Mouse (Mus musculus) neural tube, embryonic 12.5 days (tissue): ENCODE measurements around the gene Acap2. TPM values are rescaled to one million over a fixed set of nuclear protein-coding genes. Genes with fewer than 3 reads are reported as not detected.

Experiments
- ATAC-seq: fragments of 200-750 bp; cut with Nextera tagmentation; 2 replicates; pipeline ENCODE4 v1.8.0; 2017; ENCODE audit warnings: low read depth, mild to moderate bottlenecking, moderate TSS enrichment, moderate library complexity; ENCODE audit not compliant: low FRiP score
- H3K27ac ChIP-seq: fragments of 300-500 bp; sonication (generic); 2 replicates; pipeline ENCODE4 v1.5.1; 2016
- H3K27me3 ChIP-seq: fragments of 300-500 bp; sonication (generic); replicated peaks from 2 replicates; pipeline ENCODE4 v1.6.1; 2016; ENCODE audit warnings: mild to moderate bottlenecking
- H3K36me3 ChIP-seq: fragments of 300-500 bp; sonication (generic); 2 replicates; pipeline ENCODE4 v1.6.1; 2016; ENCODE audit warnings: mild to moderate bottlenecking
- H3K4me1 ChIP-seq: fragments of 300-500 bp; sonication (generic); 2 replicates; pipeline ENCODE4 v1.6.1; 2016
- H3K4me2 ChIP-seq: fragments of 300-500 bp; sonication (generic); replicated peaks from 2 replicates; pipeline ENCODE4 v1.6.1; 2016; ENCODE audit warnings: mild to moderate bottlenecking
- H3K4me3 ChIP-seq: fragments of 300-500 bp; sonication (generic); 2 replicates; pipeline ENCODE4 v1.5.1; 2016
- H3K9ac ChIP-seq: fragments of 300-500 bp; sonication (generic); 2 replicates; pipeline ENCODE4 v1.6.1; 2016; ENCODE audit warnings: mild to moderate bottlenecking
- H3K9me3 ChIP-seq: fragments of 300-500 bp; sonication (generic); 2 replicates; pipeline ENCODE4 v1.6.1; 2016; ENCODE audit warnings: mild to moderate bottlenecking
- WGBS: fragments of 180-500 bp; shearing (Covaris S2); methylation state at CpG from one replicate; pipeline ENCODE4 v1.1.7; 2016; 5-methylcytosine and 5-hydroxymethylcytosine counted together
- polyA plus RNA-seq: library from polyadenylated mRNA; unstranded; fragments of >200 nt; fragmentation: Nextera tagmentation; extraction: Ambion mirVana; gene quantifications from 2 replicates; pipeline ENCODE4 v1.2.1, GENCODE M21; 2016

The Acap2 gene
- polyA plus RNA-seq, 1 experiment from 2014 or later: 18.1 TPM

- no peaks in the 10 kb centered on the region for H3K27me3 ChIP-seq
- no peak overlapping the region for H3K9ac ChIP-seq
- no peaks in the 10 kb centered on the region; the same call in 1 of the 2 replicates for H3K4me1 ChIP-seq
- no peak overlapping the region for H3K4me2 ChIP-seq
- no peaks in the 10 kb centered on the region for H3K36me3 ChIP-seq
- H3K9me3 ChIP-seq: no peaks in the 10 kb centered on the region
- no peak overlapping the region for H3K4me3 ChIP-seq
- WGBS: 81% methylated on average over 4 of the region's 4 CpGs
- no peak overlapping the region for H3K27ac ChIP-seq
- no peak for ATAC-seq
These were observed 16.3 kb downstream of the Acap2 start for GRCm38 (mm10) chr16:31184727-31185126.

GRCm38 (mm10) chr16:31182576-31182975 lies 18.5 kb downstream of the Acap2 start:
- Histone ChIP-seq H3K9ac (no peak overlapping the region), H3K4me3 (no peak overlapping the region), H3K9me3 (no peaks in the 10 kb centered on the region), H3K27me3 (no peaks in the 10 kb centered on the region), H3K4me2 (no peak overlapping the region), H3K27ac (no peak overlapping the region), H3K36me3 (no peaks in the 10 kb centered on the region), H3K4me1 (no peaks in the 10 kb centered on the region)
- 73% methylated on average over 9 of the region's 9 CpGs for WGBS
- no peak for ATAC-seq

- no peak overlapping the region for H3K9ac ChIP-seq
- H3K27me3 ChIP-seq: no peaks in the 10 kb centered on the region
- H3K4me3 ChIP-seq: no peak overlapping the region
- H3K27ac ChIP-seq: no peak overlapping the region
- no peak for ATAC-seq
- H3K36me3 ChIP-seq: no peaks in the 10 kb centered on the region
- 90% methylated on average over 8 of the region's 8 CpGs for WGBS
- H3K4me2 ChIP-seq: no peak overlapping the region
- H3K9me3 ChIP-seq: no peaks in the 10 kb centered on the region
- H3K4me1 ChIP-seq: no peaks in the 10 kb centered on the region
These were observed 20.2 kb downstream of the Acap2 start for GRCm38 (mm10) chr16:31180843-31181242.

GRCm38 (mm10) chr16:31179384-31179783 lies 21.7 kb downstream of the Acap2 start:
- Histone ChIP-seq H3K36me3 (no peaks in the 10 kb centered on the region), H3K4me3 (no peak overlapping the region), H3K4me1 (no peaks in the 10 kb centered on the region), H3K4me2 (no peak overlapping the region), H3K9ac (no peak overlapping the region), H3K27me3 (no peaks in the 10 kb centered on the region), H3K27ac (no peak overlapping the region), H3K9me3 (no peaks in the 10 kb centered on the region)
- no peak for ATAC-seq
- 55% methylated on average over 5 of the region's 5 CpGs for WGBS

- no peak for ATAC-seq
These were observed 26.0 kb downstream of the Acap2 start for GRCm38 (mm10) chr16:31174880-31175638.

GRCm38 (mm10) chr16:31172229-31172628 lies 28.8 kb downstream of the Acap2 start:
- H3K4me2 ChIP-seq: no peak overlapping the region
- no peak overlapping the region for H3K9ac ChIP-seq
- H3K27me3 ChIP-seq: no peaks in the 10 kb centered on the region
- no peak overlapping the region for H3K27ac ChIP-seq
- no peak for ATAC-seq
- H3K9me3 ChIP-seq: no peaks in the 10 kb centered on the region
- no peak overlapping the region for H3K4me3 ChIP-seq
- no peaks in the 10 kb centered on the region for H3K4me1 ChIP-seq
- 93% methylated on average over 3 of the region's 3 CpGs for WGBS
- no peaks in the 10 kb centered on the region for H3K36me3 ChIP-seq

More at GRCm38 (mm10) chr16:31174880-31175638, 26.0 kb downstream of the Acap2 start:
- Histone ChIP-seq H3K4me3 (no peak overlapping the region), H3K4me2 (no peak overlapping the region), H3K9ac (no peak overlapping the region), H3K4me1 (no peaks in the 10 kb centered on the region), H3K36me3 (no peaks in the 10 kb centered on the region), H3K9me3 (no peaks in the 10 kb centered on the region), H3K27ac (no peak overlapping the region), H3K27me3 (no peaks in the 10 kb centered on the region)
- WGBS: 82% methylated on average over 9 of the region's 9 CpGs

- no peak for ATAC-seq
- Histone ChIP-seq H3K9ac (no peak overlapping the region), H3K36me3 (no peaks in the 10 kb centered on the region), H3K4me2 (no peak overlapping the region), H3K4me1 (no peaks in the 10 kb centered on the region), H3K27ac (no peak overlapping the region), H3K27me3 (no peaks in the 10 kb centered on the region), H3K4me3 (no peak overlapping the region), H3K9me3 (no peaks in the 10 kb centered on the region)
These were observed 29.6 kb downstream of the Acap2 start for GRCm38 (mm10) chr16:31171418-31171817.

GRCm38 (mm10) chr16:31170297-31170696 lies 30.7 kb downstream of the Acap2 start:
- no peaks in the 10 kb centered on the region for H3K9me3 ChIP-seq
- no peak for ATAC-seq
- no peaks in the 10 kb centered on the region for H3K36me3 ChIP-seq
- H3K27me3 ChIP-seq: no peaks in the 10 kb centered on the region
- H3K27ac ChIP-seq: no peak overlapping the region
- H3K9ac ChIP-seq: no peak overlapping the region
- WGBS: 96% methylated on average over 8 of the region's 8 CpGs
- no peak overlapping the region for H3K4me2 ChIP-seq
- no peak overlapping the region for H3K4me3 ChIP-seq
- H3K4me1 ChIP-seq: 0 out of 2 replicates have a peak, but pooled peaks cover 6% of the 10 kb centered on the region

GRCm38 (mm10) chr16:31169596-31169995 lies 31.4 kb downstream of the Acap2 start:
- Histone ChIP-seq H3K9ac (no peak overlapping the region), H3K4me2 (no peak overlapping the region), H3K9me3 (no peaks in the 10 kb centered on the region), H3K4me1 (0 out of 2 replicates have a peak, but pooled peaks cover 6% of the 10 kb centered on the region), H3K27me3 (no peaks in the 10 kb centered on the region), H3K4me3 (no peak overlapping the region), H3K27ac (no peak overlapping the region), H3K36me3 (no peaks in the 10 kb centered on the region)
- ATAC-seq: no peak

GRCm38 (mm10) chr16:31167934-31168333 lies 33.1 kb downstream of the Acap2 start:
- H3K9ac ChIP-seq: no peak overlapping the region
- no peak for ATAC-seq
- 68% methylated on average over 7 of the region's 7 CpGs for WGBS

GRCm38 (mm10) chr16:31167017-31167887 lies 33.8 kb downstream of the Acap2 start:
- H3K4me2 ChIP-seq: no peak overlapping the region
- WGBS: 62% methylated on average over 10 of the region's 10 CpGs
- H3K9ac ChIP-seq: no peak overlapping the region
- no peak overlapping the region for H3K4me3 ChIP-seq
- 0 out of 2 replicates have a peak, but pooled peaks cover 6% of the 10 kb centered on the region for H3K4me1 ChIP-seq
- no peaks in the 10 kb centered on the region for H3K27me3 ChIP-seq
- H3K9me3 ChIP-seq: 0 out of 2 replicates have a peak, but pooled peaks cover 5% of the 10 kb centered on the region
- no peak for ATAC-seq
- no peak overlapping the region for H3K27ac ChIP-seq
- H3K36me3 ChIP-seq: no peaks in the 10 kb centered on the region

More at GRCm38 (mm10) chr16:31167934-31168333, 33.1 kb downstream of the Acap2 start:
- Histone ChIP-seq H3K4me1 (0 out of 2 replicates have a peak, but pooled peaks cover 6% of the 10 kb centered on the region), H3K27me3 (no peaks in the 10 kb centered on the region), H3K27ac (no peak overlapping the region), H3K4me2 (no peak overlapping the region), H3K4me3 (no peak overlapping the region), H3K36me3 (no peaks in the 10 kb centered on the region), H3K9me3 (0 out of 2 replicates have a peak, but pooled peaks cover 2% of the 10 kb centered on the region)

GRCm38 (mm10) chr16:31165907-31166306 lies 35.1 kb downstream of the Acap2 start:
- H3K27ac ChIP-seq: no peak overlapping the region
- 0 out of 2 replicates have a peak, but pooled peaks cover 6% of the 10 kb centered on the region for H3K4me1 ChIP-seq
- no peak overlapping the region for H3K4me3 ChIP-seq
- WGBS: 60% methylated on average over 4 of the region's 4 CpGs
- H3K36me3 ChIP-seq: no peaks in the 10 kb centered on the region
- H3K9ac ChIP-seq: no peak overlapping the region
- H3K9me3 ChIP-seq: 0 out of 2 replicates have a peak, but pooled peaks cover 5% of the 10 kb centered on the region
- ATAC-seq: no peak
- H3K27me3 ChIP-seq: no peaks in the 10 kb centered on the region
- H3K4me2 ChIP-seq: no peak overlapping the region
